Mouse (Mus musculus): ENCODE results near the gene Zbtb24. TPM values are rescaled to one million over a fixed set of nuclear protein-coding genes. Genes with fewer than 3 reads are reported as not detected.

Zbtb24 gene
- total RNA-seq, 2 experiments from 2014 or later, result 19.1 to 19.8 TPM

- DNase-seq (ENCODE audit: low spot score in 2 of 2), result no peak
These were observed 14.3 kb downstream of the Zbtb24 start for GRCm38 (mm10) chr10:41464401-41464955.

GRCm38 (mm10) chr10:41467325-41467724 lies 17.1 kb downstream of the Zbtb24 start:
- no peak for DNase-seq (ENCODE audit: low spot score in 2 of 2)

GRCm38 (mm10) chr10:41470693-41471092 lies 20.5 kb downstream of the Zbtb24 start:
- DNase-seq (ENCODE audit: low spot score in 2 of 2), result no peak

GRCm38 (mm10) chr10:41472534-41472933 lies 22.4 kb downstream of the Zbtb24 start:
- DNase-seq (ENCODE audit: low spot score in 2 of 2), result no peak

DNA sequence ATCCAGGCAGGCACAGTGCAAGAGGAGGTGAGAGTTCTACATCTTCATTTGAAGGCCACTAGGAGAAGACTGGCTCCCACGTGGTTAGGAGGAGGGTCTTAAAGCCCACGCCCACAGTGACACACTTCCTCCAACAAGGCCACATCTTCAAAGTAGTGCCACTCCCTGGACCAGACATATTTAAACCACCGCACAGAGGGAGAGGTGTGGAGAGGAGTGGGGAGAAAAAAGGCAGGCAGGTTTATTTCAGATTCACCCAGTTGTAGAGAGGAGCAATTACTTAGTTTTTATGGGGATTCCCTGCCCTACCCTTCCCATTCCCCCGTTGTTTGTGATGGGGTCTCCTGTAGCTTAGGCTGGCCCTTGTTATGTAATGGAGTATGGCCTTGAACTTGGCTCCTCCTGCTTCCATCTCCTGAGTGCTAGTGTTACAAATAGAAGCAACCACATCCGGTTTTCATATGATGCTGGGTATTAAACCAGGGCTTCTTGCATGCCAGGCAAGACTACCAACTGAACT lies 22.8 kb downstream of the Zbtb24 start:
- DNase-seq (ENCODE audit: low spot score in 2 of 2), result no peak

GRCm38 (mm10) chr10:41473782-41474468 lies 23.7 kb downstream of the Zbtb24 start:
- DNase-seq (ENCODE audit: low spot score in 2 of 2), result no peak

DNA sequence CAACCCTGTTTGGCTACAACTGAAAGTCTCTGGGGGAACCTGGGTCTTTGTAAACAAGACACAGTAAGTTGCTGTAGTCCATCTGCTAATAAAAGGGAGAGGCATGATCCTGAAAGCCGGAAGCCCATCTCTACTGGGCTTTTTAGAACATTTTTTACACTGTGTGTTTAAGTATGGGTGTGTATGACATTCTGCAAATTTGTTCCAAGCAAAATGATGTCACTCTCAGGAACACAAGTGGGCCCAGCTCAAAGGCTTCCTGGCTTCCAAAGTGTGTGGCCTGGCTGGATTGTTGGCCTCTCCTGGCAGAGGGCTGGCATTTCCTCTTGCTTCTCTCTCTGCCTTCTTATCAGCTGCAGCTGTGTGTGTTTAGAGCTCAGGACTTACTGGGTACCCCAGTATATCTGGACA lies 24.8 kb downstream of the Zbtb24 start:
- DNase-seq (ENCODE audit: low spot score in 2 of 2), result no peak

- peak; percentile 48 to 65 for DNase-seq (ENCODE audit: low spot score in 2 of 2)
These were observed 26.2 kb downstream of the Zbtb24 start, which contains the start of gene Mical1 for GRCm38 (mm10) chr10:41476171-41477017. TSS of gene Mical1 (plus strand) at chr10:41476314.

- no peak for DNase-seq (ENCODE audit: low spot score in 2 of 2)
These were observed 26.8 kb downstream of the Zbtb24 start for GRCm38 (mm10) chr10:41477018-41477277.

DNA sequence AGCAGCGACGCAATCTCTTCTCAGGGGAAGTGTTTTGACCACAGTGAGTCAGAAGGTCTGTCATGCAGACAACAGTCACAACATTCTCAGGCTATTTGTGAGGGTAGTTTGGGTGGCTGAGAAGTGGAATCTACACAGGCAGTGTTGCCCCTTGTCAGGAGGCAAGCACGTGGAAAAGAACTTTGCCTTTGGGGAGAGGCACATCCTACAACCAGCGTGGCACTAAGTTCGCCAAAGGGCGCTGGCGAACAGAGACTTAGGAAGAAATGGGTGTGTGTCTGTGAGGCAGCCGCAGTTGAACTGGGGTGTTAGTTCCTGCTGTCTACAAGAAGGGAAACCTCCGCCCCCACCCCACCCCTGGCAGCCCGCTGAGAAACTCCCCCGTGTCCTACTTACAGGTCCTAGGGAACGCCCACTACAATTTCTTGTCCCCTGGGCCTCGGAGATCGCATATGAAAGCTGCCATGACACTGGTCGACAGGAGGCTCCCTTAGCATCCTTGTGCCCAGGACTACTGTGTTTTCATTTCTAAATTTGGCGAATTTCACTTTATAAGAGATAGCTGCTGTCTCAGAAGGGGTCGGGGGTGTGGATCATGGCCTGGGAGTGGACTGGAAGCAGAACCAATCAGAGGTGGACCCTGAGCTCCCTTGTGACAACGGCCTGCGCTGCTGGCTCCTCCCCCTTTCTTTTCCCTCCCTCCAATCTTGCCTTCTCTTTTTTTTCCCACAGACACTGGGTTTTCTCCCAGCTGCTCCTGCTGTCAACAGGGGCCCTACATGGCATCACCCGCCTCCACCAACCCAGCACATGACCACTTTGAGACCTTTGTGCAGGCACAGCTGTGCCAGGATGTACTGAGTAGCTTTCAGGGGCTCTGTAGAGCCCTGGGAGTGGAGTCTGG lies 27.3 kb downstream of the Zbtb24 start:
- DNase-seq (ENCODE audit: low spot score in 2 of 2), result peak; percentile 40 to 51

GRCm38 (mm10) chr10:41479961-41480360 lies 29.8 kb downstream of the Zbtb24 start:
- no peak for DNase-seq (ENCODE audit: low spot score in 2 of 2)

DNA sequence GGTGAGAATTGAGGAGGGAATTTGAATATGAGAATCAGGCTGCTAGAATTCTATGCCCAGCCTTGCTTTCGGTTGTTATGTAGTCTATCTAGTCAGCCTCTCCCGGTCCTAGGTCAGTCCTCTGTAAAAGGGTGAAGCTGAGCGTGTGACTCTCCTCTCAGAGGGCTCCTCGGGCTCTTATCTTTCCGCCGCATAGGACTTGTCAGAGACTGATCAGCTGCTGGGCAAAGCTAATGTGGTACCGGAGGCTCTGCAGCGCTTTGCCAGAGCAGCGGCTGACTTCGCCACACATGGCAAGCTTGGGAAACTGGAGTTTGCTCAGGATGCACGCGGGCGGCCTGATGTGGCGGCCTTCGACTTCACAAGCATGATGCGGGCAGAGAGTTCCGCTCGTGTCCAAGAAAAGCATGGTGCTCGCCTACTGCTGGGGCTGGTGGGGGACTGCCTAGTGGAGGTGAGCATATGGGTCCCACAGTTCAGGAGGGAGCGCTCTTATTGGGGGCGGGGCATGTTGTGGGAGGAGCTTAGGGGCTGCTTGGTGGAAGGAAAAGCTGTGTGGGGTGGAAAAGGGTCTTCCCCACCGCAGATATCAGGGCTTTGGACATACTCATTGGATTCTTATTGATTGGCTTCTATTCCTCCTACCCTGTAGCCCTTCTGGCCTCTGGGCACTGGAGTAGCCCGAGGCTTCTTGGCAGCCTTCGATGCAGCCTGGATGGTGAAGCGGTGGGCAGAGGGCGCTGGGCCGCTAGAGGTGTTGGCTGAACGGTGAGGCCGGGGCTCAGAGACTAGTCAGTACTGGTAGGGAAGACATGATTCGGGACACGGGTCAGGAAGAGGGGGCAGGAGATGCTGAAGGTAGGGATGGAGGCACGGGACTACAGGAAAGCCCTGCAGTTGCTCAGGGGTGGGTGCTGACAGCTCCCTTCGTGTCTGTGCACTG lies 31.0 kb downstream of the Zbtb24 start:
- DNase-seq (ENCODE audit: low spot score in 2 of 2), result no peak

DNA sequence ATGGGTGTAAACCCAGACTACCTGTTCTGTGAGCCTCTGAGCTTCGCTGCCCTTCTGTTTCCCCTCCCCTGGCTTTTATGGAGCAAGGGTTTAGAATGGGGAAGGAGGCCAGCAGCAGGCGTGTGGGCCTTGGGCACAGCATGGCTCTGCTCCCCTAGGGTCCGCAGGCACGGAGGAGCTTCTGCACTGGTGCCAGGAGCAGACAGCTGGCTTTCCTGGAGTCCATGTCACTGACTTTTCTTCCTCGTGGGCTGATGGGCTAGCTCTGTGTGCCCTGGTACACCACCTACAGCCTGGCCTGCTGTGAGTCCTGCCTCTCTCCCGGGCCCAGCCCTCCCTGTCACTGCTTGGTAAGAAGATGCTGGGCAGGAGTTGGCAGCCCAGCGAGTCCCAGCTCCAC lies 32.3 kb downstream of the Zbtb24 start:
- DNase-seq (ENCODE audit: low spot score in 2 of 2), result no peak

DNA sequence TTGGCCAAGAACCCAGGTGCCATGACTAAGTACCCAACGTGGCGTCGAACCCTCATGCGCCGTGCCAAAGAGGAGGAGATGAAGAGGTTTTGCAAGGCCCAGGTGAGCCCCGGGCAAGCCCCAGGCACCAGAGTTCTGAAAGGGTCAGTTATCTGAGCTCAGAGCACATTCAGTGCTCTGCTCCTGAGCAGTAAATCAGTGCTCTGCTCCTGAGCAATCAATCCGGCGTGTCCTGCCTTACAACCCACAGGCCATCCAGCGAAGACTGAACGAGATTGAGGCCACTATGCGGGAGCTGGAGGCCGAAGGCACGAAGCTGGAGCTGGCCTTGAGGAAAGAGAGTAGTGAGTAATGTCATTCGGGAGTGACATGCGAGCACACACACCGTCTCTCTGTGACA lies 35.6 kb downstream of the Zbtb24 start:
- DNase-seq (ENCODE audit: low spot score in 2 of 2), result no peak

GRCm38 (mm10) chr10:41486506-41487170 lies 36.5 kb downstream of the Zbtb24 start:
- no peak for DNase-seq (ENCODE audit: low spot score in 2 of 2)

DNA sequence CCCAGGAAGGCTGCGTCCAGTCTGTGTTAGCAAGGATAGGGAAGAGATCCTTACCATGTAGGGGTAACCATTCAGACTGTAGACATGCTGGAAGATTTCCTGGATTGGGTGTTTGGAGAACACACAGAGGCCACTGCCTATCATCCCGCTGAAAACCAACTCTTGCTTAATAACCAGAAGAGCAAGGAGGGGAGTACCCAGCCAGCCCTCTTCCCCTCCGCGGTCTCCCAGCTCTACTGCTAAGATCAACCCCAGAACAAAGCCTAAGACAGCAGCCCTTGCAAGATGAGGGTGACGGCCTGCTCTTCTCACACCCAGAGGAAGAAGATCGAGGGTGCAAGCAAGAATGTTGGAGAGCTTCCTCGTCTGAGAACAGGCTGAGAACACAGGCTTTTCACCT lies 38.7 kb downstream of the Zbtb24 start:
- DNase-seq (ENCODE audit: low spot score in 2 of 2), result no peak

DNA sequence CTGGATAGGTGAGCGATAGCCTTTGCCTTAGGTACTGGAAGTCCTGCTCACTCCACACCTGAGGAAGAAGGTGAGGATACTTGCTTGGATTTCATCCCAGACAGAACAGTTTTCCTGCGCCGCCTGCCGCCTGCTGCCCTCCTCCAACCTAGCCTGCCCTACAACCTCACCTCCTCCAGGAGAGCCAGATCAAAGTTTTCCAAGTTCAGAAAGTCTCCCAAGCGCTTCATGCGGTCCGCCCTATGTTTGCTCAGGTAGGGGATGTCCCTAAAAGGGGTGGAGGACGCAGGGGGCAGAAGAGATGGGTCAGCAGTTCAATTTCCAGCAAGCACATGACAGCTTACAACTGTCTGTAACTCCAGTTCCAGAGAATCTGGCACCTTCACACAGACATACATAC lies 39.1 kb downstream of the Zbtb24 start:
- DNase-seq (ENCODE audit: low spot score in 2 of 2), result no peak

DNA sequence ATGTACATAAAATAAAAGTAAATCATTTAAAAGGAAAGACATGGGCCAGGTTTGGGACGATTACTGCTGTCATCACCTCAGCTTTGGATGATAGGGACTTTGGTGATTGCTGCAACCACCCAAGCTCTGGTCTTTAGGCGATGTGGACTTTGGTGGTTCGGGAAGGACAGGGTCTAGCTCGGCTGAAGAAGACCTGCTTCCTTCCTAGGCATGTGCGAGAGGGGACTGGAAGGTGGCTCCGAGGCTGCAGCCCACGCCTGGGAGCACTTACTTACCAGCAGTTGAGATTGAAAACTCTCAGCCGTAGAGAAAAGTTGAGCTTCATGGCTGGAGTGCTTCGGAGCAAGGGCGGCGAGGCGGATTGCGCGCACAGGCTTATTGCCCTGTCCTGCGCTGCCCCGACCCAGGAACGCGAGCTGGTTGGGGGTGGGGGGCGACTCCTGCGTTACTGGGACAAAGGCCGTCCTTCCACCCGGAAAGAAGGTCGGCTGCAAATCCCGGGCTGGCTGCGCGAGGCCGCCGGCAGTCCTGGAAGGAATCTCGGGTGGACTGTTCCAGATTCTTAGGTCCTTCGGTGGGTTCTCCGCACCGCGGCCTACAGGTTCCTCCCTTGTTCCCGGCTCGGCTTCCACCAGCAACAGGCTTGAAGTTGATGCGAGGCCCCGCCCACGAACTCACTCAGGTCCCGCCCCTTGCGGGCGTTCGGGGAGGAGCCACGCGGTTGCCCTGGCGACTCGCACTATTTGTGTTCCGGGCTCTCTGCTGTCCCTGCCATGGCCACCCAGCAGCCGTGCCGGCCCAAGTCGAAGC lies 39.7 kb downstream of the Zbtb24 start, which contains the start of the genes Smpd2 and Ppil6:
Gene Smpd2 (minus strand): TSS at position 662 of the 810 bp plus-strand sequence.
Gene Ppil6 (plus strand): TSS at position 732 of the 810 bp plus-strand sequence.
- DNase-seq (ENCODE audit: low spot score in 2 of 2), result peak; percentile 90 to 95
